Mouse (Mus musculus) lung, adult 2 months (tissue): ENCODE measurements around the gene Padi1. TPM values are rescaled to one million over a fixed set of nuclear protein-coding genes. Genes with fewer than 3 reads are reported as not detected.

Experiments
- DNase-seq: peaks from one replicate; pipeline ENCODE4 v3.0.0; 2022
- H3K4me1 ChIP-seq: fragments of 200-500 bp; 2 replicates; pipeline ENCODE4 v1.6.1; 2011; ENCODE audit warnings: low read length; ENCODE audit not compliant: control insufficient read depth, insufficient read depth
- H3K4me3 ChIP-seq: fragments of 200-500 bp; replicated peaks from 2 replicates; pipeline ENCODE3; 2011; ENCODE audit warnings: low read depth, mild to moderate bottlenecking, control low read depth, low read length; ENCODE audit errors: extremely low read depth
- CTCF ChIP-seq: fragments of 200-500 bp; IDR thresholded peaks from 2 replicates; pipeline ENCODE4 v1.5.1; 2011; ENCODE audit warnings: mild to moderate bottlenecking, low read length, control low read depth; ENCODE audit not compliant: insufficient read depth
- POLR2A ChIP-seq: fragments of 200-500 bp; IDR thresholded peaks from 2 replicates; pipeline ENCODE4 v1.6.1; 2011; ENCODE audit warnings: low read depth, mild to moderate bottlenecking, control low read depth, low read length, borderline replicate concordance; ENCODE audit errors: extremely low read depth
- WGBS: fragments of 180-500 bp; shearing (Covaris S2); methylation state at CpG from one replicate; pipeline ENCODE4 v1.1.7; 2018; 5-methylcytosine and 5-hydroxymethylcytosine counted together
- polyA plus RNA-seq: library from polyadenylated mRNA; depleted of rRNA; stranded (reverse); fragments of >200 nt; gene quantifications from 2 replicates; pipeline ENCODE4 v1.2.3, GENCODE M21; 2012

Padi1 gene
- polyA plus RNA-seq, 1 experiment = 1.9 TPM

DNA sequence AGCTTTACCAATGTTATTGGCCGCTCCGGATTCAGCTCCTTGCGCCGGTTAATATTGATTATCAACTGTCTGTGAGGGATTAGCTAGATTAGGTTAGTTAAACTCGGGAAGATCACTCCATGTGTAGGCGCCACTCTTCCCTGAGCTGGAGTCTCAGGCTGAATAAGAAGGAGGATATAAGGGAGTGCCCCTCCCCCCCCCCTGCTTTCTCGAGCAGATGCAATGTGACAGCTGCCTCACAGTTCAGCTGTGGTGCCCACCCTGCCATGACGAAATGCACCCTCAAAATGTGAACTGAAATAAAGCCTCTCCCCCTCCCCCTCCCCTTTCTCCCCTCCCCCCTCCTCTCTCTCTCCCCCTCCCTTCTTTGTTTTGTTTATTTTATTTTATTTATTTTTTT, 8.0 kb upstream of the Padi1 start:
- 51% methylated on average over 8 of the region's 8 CpGs for WGBS
- no peak for TF ChIP-seq POLR2A
- TF ChIP-seq CTCF = no peak
- no peak for DNase-seq
- Histone ChIP-seq H3K4me3 (no peak overlapping the region), H3K4me1 (no peaks in the 10 kb centered on the region)

GRCm38 (mm10) chr4:140849310-140849709, 3.7 kb upstream of the Padi1 start:
- 84% methylated on average over 11 of the region's 11 CpGs for WGBS
- no peak for TF ChIP-seq POLR2A
- TF ChIP-seq CTCF = no peak
- no peak for DNase-seq
- Histone ChIP-seq H3K4me1 (no peaks in the 10 kb centered on the region), H3K4me3 (no peak overlapping the region)

DNA sequence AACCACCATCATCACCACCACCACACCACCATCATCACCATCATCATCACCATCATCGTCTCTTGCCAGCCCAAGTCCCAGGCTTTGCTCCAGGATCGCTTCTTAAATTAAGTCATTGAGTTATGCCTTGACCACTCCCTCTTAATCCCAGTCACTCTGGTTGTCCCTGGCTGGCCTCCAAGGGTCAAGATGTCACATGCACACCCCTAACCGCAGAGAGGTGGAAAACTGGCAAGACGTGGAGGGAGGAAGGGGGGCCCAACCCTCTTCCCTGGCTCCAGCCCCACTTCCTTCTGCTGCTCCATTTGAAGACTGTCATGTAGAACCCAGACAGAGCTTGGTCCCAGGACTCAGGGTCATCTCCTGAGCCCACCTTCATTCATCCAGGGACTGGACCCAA, 587 bp downstream of the Padi1 start:
- peak; percentile 18 for DNase-seq
- Histone ChIP-seq H3K4me1 (no peaks in the 10 kb centered on the region), H3K4me3 (no peak overlapping the region)
- TF ChIP-seq POLR2A = no peak
- TF ChIP-seq CTCF = no peak
- 38% methylated on average over 4 of the region's 4 CpGs for WGBS

DNA sequence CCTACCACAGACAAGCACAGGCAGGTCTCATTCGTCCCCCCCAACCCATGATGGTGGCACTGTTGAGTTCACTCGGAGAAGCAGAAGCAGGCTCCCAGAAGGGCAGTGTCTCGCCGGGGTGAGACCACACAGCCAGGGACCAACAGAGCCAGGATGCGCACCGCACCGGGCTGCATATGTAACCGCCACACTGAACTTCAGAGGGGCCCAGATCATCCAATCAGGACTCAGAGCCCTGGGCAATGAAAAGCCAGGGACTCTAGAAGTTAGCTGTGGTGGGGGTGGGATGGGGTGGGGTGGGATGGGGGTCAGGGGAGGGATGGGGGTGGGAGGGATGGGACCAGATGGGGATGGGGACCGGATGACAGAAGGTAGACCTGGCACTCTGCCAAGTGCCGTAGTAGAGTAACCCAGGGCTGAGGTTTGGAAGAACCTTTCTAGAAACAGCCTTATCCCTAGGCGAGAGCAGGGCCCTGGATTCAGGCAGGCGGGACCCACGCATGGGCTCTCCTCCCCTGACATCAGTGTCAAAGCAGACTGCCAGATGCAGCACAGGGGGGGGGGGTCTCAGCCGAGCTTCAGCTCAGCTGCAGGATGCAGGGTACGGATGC, 1.8 kb downstream of the Padi1 start:
- H3K4me3 ChIP-seq = no peak overlapping the region
- H3K4me1 ChIP-seq = no peaks in the 10 kb centered on the region
- DNase-seq = no peak
- no peak for TF ChIP-seq POLR2A
- WGBS = 65% methylated on average over 15 of the region's 15 CpGs

DNA sequence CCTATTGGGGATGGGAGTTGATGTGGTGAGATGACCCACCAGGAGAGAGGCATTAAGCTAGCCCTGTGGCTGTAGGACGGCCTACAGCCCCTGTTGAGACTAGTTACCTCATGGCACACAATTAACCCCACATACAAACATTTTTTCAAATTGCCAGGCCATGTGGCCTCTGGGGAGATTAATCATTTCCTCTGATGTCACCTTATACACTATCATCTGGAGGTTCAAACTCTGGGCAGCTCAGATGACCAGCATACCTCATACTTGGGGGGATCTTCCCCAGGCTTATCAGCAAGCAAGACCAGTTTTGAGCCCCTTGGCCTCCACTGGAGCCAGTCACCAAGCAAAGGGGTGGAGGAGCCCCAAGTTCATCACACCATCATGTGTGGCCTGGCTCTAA, 2.7 kb downstream of the Padi1 start:
- Histone ChIP-seq H3K4me3 (no peak overlapping the region), H3K4me1 (no peaks in the 10 kb centered on the region)
- TF ChIP-seq POLR2A = no peak
- no peak for TF ChIP-seq CTCF
- DNase-seq = no peak
- 54% methylated on average over 1 of the region's 1 CpGs for WGBS

- Histone ChIP-seq H3K4me1 (no peaks in the 10 kb centered on the region), H3K4me3 (no peak overlapping the region)
- WGBS = 26% methylated on average over 8 of the region's 8 CpGs
- DNase-seq = no peak
- TF ChIP-seq POLR2A = no peak
- TF ChIP-seq CTCF = no peak
Observed at GRCm38 (mm10) chr4:140837879-140838278, 7.7 kb downstream of the Padi1 start.

- 59% methylated on average over 11 of the region's 11 CpGs for WGBS
- no peak for DNase-seq
- TF ChIP-seq CTCF = no peak
- TF ChIP-seq POLR2A = no peak
- Histone ChIP-seq H3K4me3 (no peak overlapping the region), H3K4me1 (no peaks in the 10 kb centered on the region)
Observed at GRCm38 (mm10) chr4:140836208-140836866, 9.2 kb downstream of the Padi1 start.

DNA sequence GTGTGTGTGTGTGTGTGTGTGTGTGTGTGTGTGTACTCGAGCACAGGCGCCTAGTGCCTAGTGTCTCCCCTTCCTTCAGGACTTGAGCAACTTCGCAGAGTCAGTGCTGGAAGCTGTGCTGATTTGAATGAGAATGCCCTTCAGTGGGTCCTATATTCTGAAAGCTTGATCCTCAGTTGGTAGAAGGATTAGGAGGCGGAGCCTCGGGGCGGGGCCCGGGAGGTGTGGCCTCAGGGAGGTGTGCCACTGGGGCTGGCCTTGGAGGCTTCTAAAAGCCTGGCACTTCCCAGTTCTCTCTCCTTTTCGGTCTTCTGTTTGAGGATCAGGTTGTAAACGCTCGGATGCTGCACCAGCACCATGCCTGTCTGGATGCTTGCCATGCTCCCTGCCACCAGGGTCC, 9.9 kb downstream of the Padi1 start:
- TF ChIP-seq CTCF (no peak), POLR2A (no peak)
- no peak overlapping the region for H3K4me3 ChIP-seq
- no peak for DNase-seq
- 14% methylated on average over 10 of the region's 10 CpGs for WGBS
- H3K4me1 ChIP-seq = no peaks in the 10 kb centered on the region

GRCm38 (mm10) chr4:140834327-140834934, 11.1 kb downstream of the Padi1 start:
- no peaks in the 10 kb centered on the region for H3K4me1 ChIP-seq
- no peak overlapping the region for H3K4me3 ChIP-seq
- 67% methylated on average over 6 of the region's 6 CpGs for WGBS
- DNase-seq = no peak
- TF ChIP-seq CTCF (no peak), POLR2A (no peak)

DNA sequence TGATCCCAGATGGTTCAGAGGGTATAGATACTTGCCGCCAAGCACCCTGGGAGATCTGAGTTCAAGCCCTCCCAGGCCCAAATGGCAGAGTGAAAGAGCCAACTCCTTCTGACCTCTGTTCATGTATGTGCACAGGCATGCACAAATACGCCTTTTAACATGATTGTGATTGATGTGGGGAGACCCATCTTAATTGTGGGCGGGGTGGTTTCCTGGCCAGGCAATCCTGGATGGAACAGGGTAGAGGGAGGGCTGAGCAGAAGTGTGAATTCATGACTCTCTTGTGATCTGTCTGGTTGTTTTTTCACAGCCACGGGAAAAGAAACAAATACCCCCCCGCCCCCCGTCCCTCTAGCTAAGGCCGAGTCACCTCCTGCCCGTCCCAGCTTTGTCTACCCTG, 12.8 kb downstream of the Padi1 start:
- 46% methylated on average over 8 of the region's 8 CpGs for WGBS
- DNase-seq = no peak

More for the DNA sequence above, 12.8 kb downstream of the Padi1 start:
- no peaks in the 10 kb centered on the region for H3K4me1 ChIP-seq
- no peak overlapping the region for H3K4me3 ChIP-seq
- TF ChIP-seq CTCF (no peak), POLR2A (no peak)
